Mouse (Mus musculus): ENCODE measurements at regions not wholly inside any gene's neighbourhood (a gene's known extent, or its start where the extent isn't known, plus 50 kb on each side); places are given as distances from the start of the nearest gene placed in this dataset.

GRCm38 (mm10) chr9:27242325-27242724, 56.7 kb upstream of the Igsf9b start:
- 13% methylated on average over 3 of the region's 3 CpGs for WGBS
- H3K9me3 ChIP-seq (ENCODE audit: low read length) = no peaks in the 10 kb centered on the region
- no peak overlapping the region for H3K27ac ChIP-seq (ENCODE audit: low read depth, low read length)
- no peak overlapping the region for H3K4me3 ChIP-seq (ENCODE audit: low read depth, low read length)
- ATAC-seq (ENCODE audit: low FRiP score) (no peak), DNase-seq (ENCODE audit: low spot score) (no peak)
- H3K36me3 ChIP-seq (ENCODE audit: insufficient read depth, low read length) = no peaks in the 10 kb centered on the region
- H3K4me2 ChIP-seq (ENCODE audit: low read depth, low read length, poor library complexity, severe bottlenecking) = no peak overlapping the region
- no peak for TF ChIP-seq CTCF (IDR thresholded peaks at IDR 0.05)
- H3K27me3 ChIP-seq (ENCODE audit: insufficient read depth, low read length) = no peaks in the 10 kb centered on the region
- H3K4me1 ChIP-seq (ENCODE audit: insufficient read depth, low read length) = no peaks in the 10 kb centered on the region
- H3K9ac ChIP-seq (replicated peaks; ENCODE audit: low read length, poor library complexity, severe bottlenecking) = no peak overlapping the region

- no peak overlapping the region for H3K9ac ChIP-seq (replicated peaks; ENCODE audit: low read length, poor library complexity, severe bottlenecking)
- TF ChIP-seq CTCF (IDR thresholded peaks at IDR 0.05) = no peak
- no peak for DNase-seq (ENCODE audit: low spot score)
Measured at GRCm38 (mm10) chr9:27240926-27241325, 58.1 kb upstream of the Igsf9b start.

GRCm38 (mm10) chr9:27240491-27240890, 58.5 kb upstream of the Igsf9b start:
- DNase-seq (ENCODE audit: low spot score) (no peak), ATAC-seq (ENCODE audit: low FRiP score) (no peak)
- Histone ChIP-seq H3K36me3 (ENCODE audit: insufficient read depth, low read length) (no peaks in the 10 kb centered on the region), H3K9ac (replicated peaks; ENCODE audit: low read length, poor library complexity, severe bottlenecking) (no peak overlapping the region), H3K4me1 (ENCODE audit: insufficient read depth, low read length) (no peaks in the 10 kb centered on the region), H3K4me2 (ENCODE audit: low read depth, low read length, poor library complexity, severe bottlenecking) (no peak overlapping the region), H3K27ac (ENCODE audit: low read depth, low read length) (no peak overlapping the region), H3K9me3 (ENCODE audit: low read length) (no peaks in the 10 kb centered on the region), H3K4me3 (ENCODE audit: low read depth, low read length) (no peak overlapping the region), H3K27me3 (ENCODE audit: insufficient read depth, low read length) (no peaks in the 10 kb centered on the region)
- 86% methylated on average over 3 of the region's 3 CpGs for WGBS
- no peak for TF ChIP-seq CTCF (IDR thresholded peaks at IDR 0.05)

More at GRCm38 (mm10) chr9:27240926-27241325, 58.1 kb upstream of the Igsf9b start:
- ATAC-seq (ENCODE audit: low FRiP score) = no peak
- no peaks in the 10 kb centered on the region for H3K9me3 ChIP-seq (ENCODE audit: low read length)
- no peaks in the 10 kb centered on the region for H3K4me1 ChIP-seq (ENCODE audit: insufficient read depth, low read length)
- no peak overlapping the region for H3K27ac ChIP-seq (ENCODE audit: low read depth, low read length)
- H3K4me3 ChIP-seq (ENCODE audit: low read depth, low read length) = no peak overlapping the region
- no peaks in the 10 kb centered on the region for H3K27me3 ChIP-seq (ENCODE audit: insufficient read depth, low read length)
- WGBS = 79% methylated on average over 3 of the region's 3 CpGs
- H3K4me2 ChIP-seq (ENCODE audit: low read depth, low read length, poor library complexity, severe bottlenecking) = no peak overlapping the region
- no peaks in the 10 kb centered on the region for H3K36me3 ChIP-seq (ENCODE audit: insufficient read depth, low read length)

GRCm38 (mm10) chr9:27232692-27233091, 66.3 kb upstream of the Igsf9b start:
- DNase-seq (ENCODE audit: low spot score) (no peak), ATAC-seq (ENCODE audit: low FRiP score) (no peak)
- WGBS = 50% methylated on average over 4 of the region's 4 CpGs
- no peak overlapping the region for H3K4me2 ChIP-seq (ENCODE audit: low read depth, low read length, poor library complexity, severe bottlenecking)
- no peaks in the 10 kb centered on the region for H3K27me3 ChIP-seq (ENCODE audit: insufficient read depth, low read length)
- no peak overlapping the region for H3K4me3 ChIP-seq (ENCODE audit: low read depth, low read length)
- H3K4me1 ChIP-seq (ENCODE audit: insufficient read depth, low read length) = no peaks in the 10 kb centered on the region
- no peaks in the 10 kb centered on the region for H3K36me3 ChIP-seq (ENCODE audit: insufficient read depth, low read length)
- H3K27ac ChIP-seq (ENCODE audit: low read depth, low read length) = no peak overlapping the region
- H3K9ac ChIP-seq (replicated peaks; ENCODE audit: low read length, poor library complexity, severe bottlenecking) = no peak overlapping the region
- TF ChIP-seq CTCF (IDR thresholded peaks at IDR 0.05) = no peak
- H3K9me3 ChIP-seq (ENCODE audit: low read length) = no peaks in the 10 kb centered on the region

GRCm38 (mm10) chr9:27227458-27227857, 71.5 kb upstream of the Igsf9b start:
- TF ChIP-seq CTCF (IDR thresholded peaks at IDR 0.05) = no peak
- Histone ChIP-seq H3K27me3 (ENCODE audit: insufficient read depth, low read length) (no peaks in the 10 kb centered on the region), H3K36me3 (ENCODE audit: insufficient read depth, low read length) (no peaks in the 10 kb centered on the region), H3K4me3 (ENCODE audit: low read depth, low read length) (no peak overlapping the region), H3K4me1 (ENCODE audit: insufficient read depth, low read length) (no peaks in the 10 kb centered on the region), H3K4me2 (ENCODE audit: low read depth, low read length, poor library complexity, severe bottlenecking) (no peak overlapping the region), H3K9me3 (ENCODE audit: low read length) (no peaks in the 10 kb centered on the region), H3K9ac (replicated peaks; ENCODE audit: low read length, poor library complexity, severe bottlenecking) (no peak overlapping the region), H3K27ac (ENCODE audit: low read depth, low read length) (no peak overlapping the region)
- 91% methylated on average over 7 of the region's 7 CpGs for WGBS
- DNase-seq (ENCODE audit: low spot score) (no peak), ATAC-seq (ENCODE audit: low FRiP score) (no peak)

GRCm38 (mm10) chr9:27221183-27221582, 66.0 kb upstream of the Jam3 start:
- WGBS = 85% methylated on average over 7 of the region's 7 CpGs
- Histone ChIP-seq H3K36me3 (ENCODE audit: insufficient read depth, low read length) (no peaks in the 10 kb centered on the region), H3K9ac (replicated peaks; ENCODE audit: low read length, poor library complexity, severe bottlenecking) (no peak overlapping the region), H3K4me1 (ENCODE audit: insufficient read depth, low read length) (no peaks in the 10 kb centered on the region), H3K9me3 (ENCODE audit: low read length) (no peaks in the 10 kb centered on the region), H3K4me2 (ENCODE audit: low read depth, low read length, poor library complexity, severe bottlenecking) (no peak overlapping the region), H3K27me3 (ENCODE audit: insufficient read depth, low read length) (no peaks in the 10 kb centered on the region), H3K4me3 (ENCODE audit: low read depth, low read length) (no peak overlapping the region), H3K27ac (ENCODE audit: low read depth, low read length) (no peak overlapping the region)
- TF ChIP-seq CTCF (IDR thresholded peaks at IDR 0.05) = peak; percentile 47
- no peak for DNase-seq (ENCODE audit: low spot score)
- ATAC-seq (ENCODE audit: low FRiP score) = no peak
